Mouse (Mus musculus): Measurements from ENCODE around the gene Vmn1r30.

The Vmn1r30 gene

DNA sequence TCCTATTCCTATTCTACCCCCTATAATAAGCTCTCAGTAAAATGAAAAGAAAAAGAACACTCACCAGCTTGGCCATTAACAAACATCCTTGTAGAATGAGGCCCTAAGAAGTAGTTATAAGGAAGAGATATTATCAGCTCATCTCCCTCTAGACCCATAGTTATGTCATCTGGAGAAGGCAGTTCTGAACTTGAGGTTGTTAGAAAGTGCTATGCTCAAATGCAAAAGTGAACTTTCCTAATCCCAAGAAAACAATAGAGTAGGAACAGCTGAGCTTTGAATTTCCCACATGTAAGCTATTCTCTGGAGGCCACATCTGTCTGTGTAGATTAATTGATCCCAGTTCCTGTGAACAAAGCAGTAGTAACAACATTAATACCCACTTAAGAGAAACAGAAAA is at the start of gene Vmn1r30:
Gene Vmn1r30 (minus strand): TSS at position 101 of the 400 bp plus-strand sequence.
- no peak for DNase-seq (ENCODE audit: low read depth)

- DNase-seq (ENCODE audit: low read depth): no peak
These were observed 32.0 kb upstream of the Vmn1r30 start, which contains the start of gene Vmn1r31 for GRCm38 (mm10) chr6:58475230-58475629. Vmn1r31 (minus strand) TSS chr6:58475330.
